Mouse (Mus musculus) G1E (cell line): ENCODE data around the gene Trp53tg5. TPM values are rescaled to one million over a fixed set of nuclear protein-coding genes. Genes with fewer than 3 reads are reported as not detected.
A peak's percentile ranks its signal among the peaks of the same experiment; 100 is the strongest.

Source experiments
- ATAC-seq: 2 replicates; pipeline ENCODE4 v1.8.0; 2016; ENCODE audit warnings: mild to moderate bottlenecking; ENCODE audit not compliant: insufficient number of reproducible peaks, poor library complexity, low FRiP score, severe bottlenecking; ENCODE audit errors: extremely low read depth
- DNase-seq: peaks from one replicate; pipeline ENCODE4 v3.0.0; 2012; ENCODE audit warnings: low spot score
- H3K27me3 ChIP-seq: 2 replicates; pipeline ENCODE4 v1.6.1; 2012; ENCODE audit warnings: mild to moderate bottlenecking, low read length, inconsistent platforms; ENCODE audit not compliant: insufficient read depth
- H3K36me3 ChIP-seq: replicated peaks from 2 replicates; pipeline ENCODE3; 2012; ENCODE audit warnings: mild to moderate bottlenecking, inconsistent platforms
- H3K4me1 ChIP-seq: 2 replicates; pipeline ENCODE4 v1.6.1; 2012; ENCODE audit warnings: low read depth, low read length, inconsistent platforms, mixed read lengths; ENCODE audit not compliant: insufficient read depth
- H3K4me3 ChIP-seq: 2 replicates; pipeline ENCODE4 v1.5.1; 2012; ENCODE audit warnings: low read depth, mild to moderate bottlenecking, inconsistent platforms, low read length, moderate library complexity, mixed read lengths
- H3K9me3 ChIP-seq: replicated peaks from 2 replicates; pipeline ENCODE4 v1.6.1; 2012; ENCODE audit warnings: inconsistent platforms
- CTCF ChIP-seq: IDR thresholded peaks from 2 replicates; pipeline ENCODE4 v1.5.1; 2012; ENCODE audit warnings: low read depth, low read length, inconsistent platforms, mixed read lengths
- GATA1 ChIP-seq: IDR thresholded peaks from 2 replicates; pipeline ENCODE4 v1.6.1; 2012; ENCODE audit warnings: borderline replicate concordance, low read length, inconsistent platforms, mixed read lengths
- GATA2 ChIP-seq: IDR thresholded peaks from 2 replicates; pipeline ENCODE4 v1.6.1; 2012; ENCODE audit warnings: low read depth, low read length, inconsistent platforms, borderline replicate concordance
- POLR2AphosphoS5 ChIP-seq: IDR thresholded peaks from 2 replicates; pipeline ENCODE4 v1.6.1; 2012; ENCODE audit warnings: low read depth, low read length, inconsistent platforms; ENCODE audit not compliant: insufficient replicate concordance
- TAL1 ChIP-seq: conservative IDR thresholded peaks from 2 replicates; pipeline ENCODE4 v1.6.1; 2012; ENCODE audit warnings: low read depth, low read length, inconsistent platforms, mixed read lengths
- polyA plus RNA-seq: library from polyadenylated mRNA; stranded (reverse); fragments of >175 nt; gene quantifications from 2 replicates; pipeline ENCODE4 v1.2.3, GENCODE M21; 2012
- total RNA-seq, 2 experiments: library from RNA; stranded (forward) in 1 of 2; stranded (reverse) in 1 of 2; fragments of 200-1000 nt in 1 of 2; fragments of >200 nt in 1 of 2; fragmentation: Nextera tagmentation in 1 of 2; gene quantifications; 2 replicates each; pipeline ENCODE4 v1.2.3; 2014 to 2017

Gene Trp53tg5
- total and polyA plus RNA-seq, 3 experiments: not detected

DNA sequence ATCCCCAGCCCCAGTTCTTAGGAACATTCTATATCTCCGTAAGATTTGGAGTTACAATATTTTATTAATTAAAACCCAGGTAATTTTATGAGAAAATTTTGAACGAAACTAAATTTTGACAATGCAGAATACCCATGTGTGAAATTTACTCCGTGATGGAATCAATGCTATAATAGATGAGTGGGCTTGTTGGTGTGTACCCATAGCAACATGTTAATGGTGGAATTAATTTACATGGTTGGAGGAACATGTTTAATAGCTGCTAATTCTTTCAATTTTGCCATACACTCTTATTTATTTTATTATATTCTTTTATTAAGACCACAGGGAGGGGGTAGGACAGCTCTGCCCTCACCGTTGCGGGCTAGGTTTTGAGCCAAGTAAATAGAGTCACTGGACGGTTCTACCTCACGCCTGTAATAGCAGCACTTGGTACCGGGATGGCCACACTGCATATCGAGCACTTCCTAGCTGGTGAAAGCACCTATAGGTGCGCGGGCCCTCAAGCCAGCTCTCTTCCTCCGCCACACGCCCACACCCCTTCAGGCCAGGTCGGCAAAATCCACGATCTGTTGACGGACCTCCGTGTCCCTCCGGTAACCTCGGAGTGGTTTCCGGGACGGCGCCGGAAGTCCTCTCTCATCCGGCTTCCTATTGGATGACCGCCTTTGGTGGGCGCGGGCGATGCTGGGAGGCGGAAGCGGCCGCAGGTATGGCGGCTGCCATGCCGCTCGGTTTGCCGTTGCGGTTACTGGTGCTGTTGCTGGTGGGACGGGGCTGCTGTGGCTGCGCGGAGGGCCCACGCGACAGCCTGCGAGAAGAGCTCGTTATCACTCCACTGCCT is 23.5 kb upstream of the Trp53tg5 start, which contains the start of gene Pigt:
Gene Pigt (plus strand): TSS at position 674 of the 844 bp plus-strand sequence.
- DNase-seq (peak; percentile 98), ATAC-seq (peak; percentile 97)
- TF ChIP-seq GATA2 (no peak), POLR2AphosphoS5 (no peak), CTCF (no peak), GATA1 (no peak), TAL1 (no peak)
- Histone ChIP-seq H3K9me3 (no peaks in the 10 kb centered on the region), H3K4me1 (peaks cover 24% of the 10 kb centered on the region), H3K27me3 (no peaks in the 10 kb centered on the region), H3K36me3 (peaks cover 36% of the 10 kb centered on the region), H3K4me3 (peak within 1 kb of the TSS; percentile 91)

DNA sequence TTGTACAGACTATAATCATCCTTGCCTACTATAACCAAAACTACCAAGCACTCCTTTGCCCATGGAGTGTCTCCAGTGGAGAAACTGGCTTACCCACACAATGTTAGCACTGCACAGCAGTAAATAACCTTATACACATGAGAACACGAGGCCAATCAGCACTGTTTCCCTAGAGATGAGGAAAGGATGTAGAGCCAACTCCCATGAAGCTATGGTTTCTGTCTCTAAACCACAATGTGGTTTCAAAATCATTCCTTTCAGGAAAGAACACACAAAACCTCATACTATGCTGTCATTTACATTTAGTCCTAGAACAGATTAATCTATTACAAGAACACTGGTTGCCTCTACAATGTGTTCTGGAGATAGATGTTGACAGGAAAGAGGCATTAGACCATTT is 22.8 kb upstream of the Trp53tg5 start:
- Histone ChIP-seq H3K4me1 (peaks cover 24% of the 10 kb centered on the region), H3K4me3 (peak overlapping the region; percentile 91; the same call in 1 of the 2 replicates), H3K36me3 (peaks cover 31% of the 10 kb centered on the region), H3K27me3 (no peaks in the 10 kb centered on the region), H3K9me3 (no peaks in the 10 kb centered on the region)
- DNase-seq (no peak), ATAC-seq (no peak)
- TF ChIP-seq GATA1 (no peak), GATA2 (no peak), POLR2AphosphoS5 (no peak), TAL1 (no peak), CTCF (no peak)

DNA sequence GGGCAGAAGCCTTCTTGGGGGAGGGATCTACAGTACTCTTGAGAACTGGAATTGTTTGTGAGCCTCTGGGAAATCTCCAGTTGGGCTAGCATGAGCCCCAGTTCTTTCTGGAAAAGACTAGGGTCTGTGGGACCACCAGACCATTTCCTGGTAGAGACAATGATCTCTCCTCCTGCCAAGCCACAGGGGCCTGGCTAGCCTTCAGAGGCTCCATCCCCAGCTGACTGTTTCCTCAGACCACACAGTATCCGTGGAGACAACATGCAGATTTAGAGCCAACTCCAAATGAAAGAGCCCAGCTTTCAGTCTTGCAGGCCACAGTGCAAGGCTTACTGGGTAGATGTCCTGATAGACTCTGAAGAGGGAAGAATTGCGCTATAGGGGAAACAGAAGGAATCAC is 20.6 kb upstream of the Trp53tg5 start:
- no peaks in the 10 kb centered on the region for H3K27me3 ChIP-seq
- TF ChIP-seq POLR2AphosphoS5 (no peak), CTCF (no peak), GATA2 (no peak), GATA1 (no peak), TAL1 (no peak)
- H3K9me3 ChIP-seq: no peaks in the 10 kb centered on the region
- H3K36me3 ChIP-seq: peaks cover 25% of the 10 kb centered on the region
- no peak for ATAC-seq
- peaks cover 14% of the 10 kb centered on the region for H3K4me1 ChIP-seq
- no peak for DNase-seq
- H3K4me3 ChIP-seq: no peak overlapping the region

DNA sequence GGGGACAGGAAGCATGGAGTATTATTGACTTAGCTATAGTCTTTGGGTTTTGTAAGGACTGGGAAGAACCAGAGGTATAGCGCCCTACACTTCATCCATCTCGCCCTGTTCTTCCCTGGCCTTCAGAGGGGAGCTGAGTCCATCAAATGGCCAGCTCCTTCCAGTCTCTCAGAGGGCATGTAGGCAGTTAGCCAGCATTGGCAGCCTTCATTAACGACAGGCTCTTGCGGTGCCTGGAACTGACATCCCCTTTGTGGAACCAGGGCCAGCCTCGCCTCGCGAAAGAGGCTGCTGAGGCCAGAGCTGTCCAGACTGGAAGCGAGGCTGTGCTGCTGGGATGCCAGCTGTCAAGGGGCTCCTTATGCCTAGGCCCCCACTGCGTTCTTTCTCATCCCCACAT is 14.3 kb upstream of the Trp53tg5 start:
- H3K9me3 ChIP-seq: no peaks in the 10 kb centered on the region
- TF ChIP-seq GATA1: no peak
- TF ChIP-seq POLR2AphosphoS5: no peak
- TF ChIP-seq CTCF: no peak
- no peak for TF ChIP-seq GATA2
- no peak for TF ChIP-seq TAL1
- H3K4me1 ChIP-seq: peaks cover 26% of the 10 kb centered on the region
- H3K4me3 ChIP-seq: no peak overlapping the region
- H3K27me3 ChIP-seq: peaks cover 13% of the 10 kb centered on the region; the same call in 1 of the 2 replicates
- ATAC-seq: no peak
- no peak for DNase-seq
- H3K36me3 ChIP-seq: peaks cover 45% of the 10 kb centered on the region

DNA sequence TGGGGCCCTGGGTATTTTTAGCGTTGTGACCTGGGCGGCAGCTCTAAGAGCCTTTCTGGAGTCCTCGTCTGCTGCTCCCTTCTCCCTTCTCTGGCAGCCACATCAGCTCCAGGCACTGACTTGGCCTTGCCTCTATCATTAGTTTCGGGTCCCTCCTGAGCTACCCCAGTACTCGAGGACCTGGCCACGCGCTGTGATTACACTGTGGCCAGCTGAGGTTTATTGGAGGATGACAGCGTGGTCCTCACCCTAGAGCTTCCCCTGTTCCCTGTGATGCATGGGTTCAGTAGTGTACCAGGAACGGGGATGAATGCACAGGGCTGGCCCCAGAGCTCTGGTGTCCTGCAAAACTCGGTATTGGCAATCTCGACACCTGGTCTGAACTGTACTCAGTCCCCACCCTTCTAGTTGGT is 13.6 kb upstream of the Trp53tg5 start:
- Histone ChIP-seq H3K4me3 (peak overlapping the region; percentile 78; the same call in 1 of the 2 replicates), H3K27me3 (peaks cover 13% of the 10 kb centered on the region; the same call in 1 of the 2 replicates), H3K36me3 (peaks cover 48% of the 10 kb centered on the region), H3K9me3 (no peaks in the 10 kb centered on the region), H3K4me1 (peaks cover 26% of the 10 kb centered on the region)
- no peak for ATAC-seq
- DNase-seq: no peak
- TF ChIP-seq CTCF (no peak), POLR2AphosphoS5 (no peak), TAL1 (no peak), GATA1 (no peak), GATA2 (no peak)
